Mouse (Mus musculus) bone marrow macrophage, adult 2 months (primary cell): ENCODE data around the gene Etl4.

ENCODE experiments used
- CTCF ChIP-seq: IDR thresholded peaks from 2 replicates; pipeline ENCODE4 v1.5.1; 2012; ENCODE audit warnings: low read depth, mild to moderate bottlenecking, low read length, moderate library complexity
- POLR2A ChIP-seq: IDR thresholded peaks from 2 replicates; pipeline ENCODE4 v1.6.1; 2012; ENCODE audit warnings: mild to moderate bottlenecking, low read depth, low read length, borderline replicate concordance

DNA sequence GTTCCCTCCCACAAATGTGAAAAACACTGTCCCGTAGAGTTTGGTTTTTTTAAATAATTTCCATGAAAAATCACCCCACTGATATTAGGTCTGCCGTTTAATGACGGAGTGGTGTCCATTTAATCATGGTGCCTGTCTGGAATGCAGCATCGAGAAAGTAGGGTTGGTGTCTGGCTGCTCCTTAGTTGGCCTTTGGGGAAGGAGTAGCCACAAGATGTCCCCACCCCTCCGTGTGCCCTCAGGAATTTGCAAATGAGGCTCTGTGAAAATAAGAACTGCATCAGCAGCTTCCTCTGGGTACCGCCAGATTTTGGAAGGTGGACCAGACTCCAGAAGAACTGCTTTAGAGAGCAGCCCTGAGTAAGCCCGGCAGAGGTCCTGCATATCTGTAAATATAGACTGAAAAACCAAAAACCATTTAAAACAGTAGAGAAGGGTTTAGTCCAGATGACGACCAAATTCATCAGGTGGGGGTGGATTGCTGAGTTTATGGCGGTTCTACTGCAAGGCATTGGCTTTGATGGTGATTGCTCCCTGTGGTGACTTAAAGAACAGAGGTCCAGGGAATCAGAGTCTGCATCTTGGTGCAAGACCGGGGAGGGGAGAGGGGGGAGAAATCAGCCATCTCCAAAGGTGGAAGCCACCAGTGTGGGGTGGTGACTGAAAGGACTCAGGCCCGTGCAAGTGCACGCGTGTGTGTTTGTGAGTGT, 762.1 kb downstream of the Etl4 start:
- TF ChIP-seq CTCF: no peak
- TF ChIP-seq POLR2A: no peak
